Mouse (Mus musculus) forebrain, embryonic 16.5 days (tissue): ENCODE measurements at regions not wholly inside any gene's neighbourhood (a gene's known extent, or its start where the extent isn't known, plus 50 kb on each side); places are given as distances from the start of the nearest gene placed in this dataset.

Experiments used
- ATAC-seq: fragments of 200-750 bp; cut with Nextera tagmentation; 2 replicates; pipeline ENCODE4 v1.8.0; 2017; ENCODE audit warnings: mild to moderate bottlenecking, moderate library complexity
- H3K27ac ChIP-seq: fragments of 300-500 bp; sonication (generic); 2 replicates; pipeline ENCODE4 v1.5.1; 2014; ENCODE audit warnings: low read length, control low read depth
- H3K27me3 ChIP-seq: fragments of 300-500 bp; sonication (generic); replicated peaks from 2 replicates; pipeline ENCODE4 v1.6.1; 2014; ENCODE audit warnings: low read length; ENCODE audit not compliant: control insufficient read depth, insufficient read depth
- H3K36me3 ChIP-seq: fragments of 300-500 bp; sonication (generic); 2 replicates; pipeline ENCODE4 v1.6.1; 2014; ENCODE audit not compliant: control insufficient read depth, insufficient read depth
- H3K4me1 ChIP-seq: fragments of 300-500 bp; sonication (generic); replicated peaks from 2 replicates; pipeline ENCODE4 v1.6.1; 2014; ENCODE audit warnings: low read length; ENCODE audit not compliant: control insufficient read depth, insufficient read depth
- H3K4me2 ChIP-seq: fragments of 300-500 bp; sonication (generic); 2 replicates; pipeline ENCODE4 v1.6.1; 2014; ENCODE audit warnings: mild to moderate bottlenecking, low read length, control low read depth
- H3K4me3 ChIP-seq: fragments of 300-500 bp; sonication (generic); replicated peaks from 2 replicates; pipeline ENCODE4 v1.5.1; 2014; ENCODE audit warnings: mild to moderate bottlenecking, low read length, control low read depth
- H3K9ac ChIP-seq: fragments of 300-500 bp; sonication (generic); replicated peaks from 2 replicates; pipeline ENCODE4 v1.6.1; 2014; ENCODE audit warnings: low read depth, low read length, control low read depth
- H3K9me3 ChIP-seq: fragments of 300-500 bp; sonication (generic); 2 replicates; pipeline ENCODE4 v1.6.1; 2016; ENCODE audit warnings: low read length; ENCODE audit not compliant: control insufficient read depth
- WGBS: fragments of 180-500 bp; shearing (Covaris S2); extraction: QIAGEN DNeasy Blood & Tissue Kit; methylation state at CpG from one replicate; pipeline ENCODE4 v1.1.7; 2014; 5-methylcytosine and 5-hydroxymethylcytosine counted together

- no peak overlapping the region; the same call in 1 of the 2 replicates for H3K9ac ChIP-seq
- H3K4me1 ChIP-seq = peaks cover 23% of the 10 kb centered on the region
- no peaks in the 10 kb centered on the region for H3K27me3 ChIP-seq
- H3K4me3 ChIP-seq = no peak overlapping the region
- peak; percentile 86 for ATAC-seq
- H3K27ac ChIP-seq = peak overlapping the region; percentile 3; the same call in 1 of the 2 replicates
- no peaks in the 10 kb centered on the region for H3K36me3 ChIP-seq
- WGBS = 0% methylated on average over 2 of the region's 2 CpGs
- H3K9me3 ChIP-seq = peaks cover 8% of the 10 kb centered on the region
- no peak overlapping the region; the same call in 1 of the 2 replicates for H3K4me2 ChIP-seq
Measured at GRCm38 (mm10) chr16:21274012-21274528, 69.5 kb downstream of the Ephb3 start.

- H3K36me3 ChIP-seq = no peaks in the 10 kb centered on the region
- H3K4me2 ChIP-seq = no peak overlapping the region
- no peak overlapping the region for H3K27ac ChIP-seq
- H3K9me3 ChIP-seq = peaks cover 8% of the 10 kb centered on the region
- peaks cover 17% of the 10 kb centered on the region for H3K4me1 ChIP-seq
- no peaks in the 10 kb centered on the region for H3K27me3 ChIP-seq
- 76% methylated on average over 11 of the region's 11 CpGs for WGBS
- no peak overlapping the region for H3K4me3 ChIP-seq
- no peak overlapping the region for H3K9ac ChIP-seq
- ATAC-seq = no peak
Measured at GRCm38 (mm10) chr16:21277789-21278342, 73.3 kb downstream of the Ephb3 start.

GRCm38 (mm10) chr16:21278387-21278786 lies 73.8 kb downstream of the Ephb3 start:
- Histone ChIP-seq H3K9me3 (peaks cover 8% of the 10 kb centered on the region), H3K4me2 (no peak overlapping the region), H3K9ac (no peak overlapping the region), H3K4me3 (no peak overlapping the region), H3K36me3 (no peaks in the 10 kb centered on the region), H3K27me3 (no peaks in the 10 kb centered on the region), H3K27ac (no peak overlapping the region), H3K4me1 (peaks cover 14% of the 10 kb centered on the region)
- no peak for ATAC-seq
- WGBS = 93% methylated on average over 7 of the region's 7 CpGs

- H3K36me3 ChIP-seq = no peaks in the 10 kb centered on the region
- peaks cover 8% of the 10 kb centered on the region for H3K9me3 ChIP-seq
- no peak overlapping the region for H3K9ac ChIP-seq
- peaks cover 3% of the 10 kb centered on the region for H3K4me1 ChIP-seq
- H3K4me3 ChIP-seq = no peak overlapping the region
- no peaks in the 10 kb centered on the region for H3K27me3 ChIP-seq
- H3K4me2 ChIP-seq = no peak overlapping the region
- ATAC-seq = no peak
- H3K27ac ChIP-seq = no peak overlapping the region
- 90% methylated on average over 4 of the region's 4 CpGs for WGBS
Measured at GRCm38 (mm10) chr16:21280200-21280627, 75.7 kb downstream of the Ephb3 start.

GRCm38 (mm10) chr16:21281958-21282730 lies 77.6 kb downstream of the Ephb3 start:
- peaks cover 3% of the 10 kb centered on the region; the same call in 1 of the 2 replicates for H3K9me3 ChIP-seq
- H3K4me2 ChIP-seq = no peak overlapping the region
- no peak overlapping the region for H3K4me3 ChIP-seq
- H3K36me3 ChIP-seq = no peaks in the 10 kb centered on the region
- ATAC-seq = no peak
- no peaks in the 10 kb centered on the region for H3K27me3 ChIP-seq
- H3K4me1 ChIP-seq = peaks cover 3% of the 10 kb centered on the region
- WGBS = 11% methylated on average over 14 of the region's 20 CpGs
- no peak overlapping the region for H3K9ac ChIP-seq
- no peak overlapping the region for H3K27ac ChIP-seq

- Histone ChIP-seq H3K9ac (no peak overlapping the region), H3K36me3 (no peaks in the 10 kb centered on the region), H3K27me3 (no peaks in the 10 kb centered on the region), H3K9me3 (no peaks in the 10 kb centered on the region; the same call in 1 of the 2 replicates), H3K4me2 (no peak overlapping the region), H3K4me1 (peaks cover 3% of the 10 kb centered on the region), H3K4me3 (no peak overlapping the region), H3K27ac (no peak overlapping the region)
- 51% methylated on average over 4 of the region's 4 CpGs for WGBS
- no peak for ATAC-seq
Measured at GRCm38 (mm10) chr16:21286099-21286498, 81.5 kb downstream of the Ephb3 start.

GRCm38 (mm10) chr16:21289528-21289927 lies 85.0 kb downstream of the Ephb3 start:
- Histone ChIP-seq H3K9me3 (no peaks in the 10 kb centered on the region; the same call in 1 of the 2 replicates), H3K36me3 (no peaks in the 10 kb centered on the region), H3K27ac (no peak overlapping the region), H3K9ac (no peak overlapping the region), H3K4me1 (peaks cover 3% of the 10 kb centered on the region; the same call in 1 of the 2 replicates), H3K27me3 (no peaks in the 10 kb centered on the region), H3K4me3 (no peak overlapping the region), H3K4me2 (no peak overlapping the region)
- peak; percentile 62 for ATAC-seq
- WGBS = 66% methylated on average over 7 of the region's 7 CpGs

GRCm38 (mm10) chr16:21293010-21293409 lies 88.5 kb downstream of the Ephb3 start:
- H3K4me2 ChIP-seq = no peak overlapping the region
- 29% methylated on average over 11 of the region's 11 CpGs for WGBS
- no peaks in the 10 kb centered on the region for H3K27me3 ChIP-seq
- H3K4me3 ChIP-seq = no peak overlapping the region
- H3K36me3 ChIP-seq = no peaks in the 10 kb centered on the region
- ATAC-seq = no peak
- H3K9me3 ChIP-seq = no peaks in the 10 kb centered on the region; the same call in 1 of the 2 replicates
- 0 out of 2 replicates have a peak overlapping the region, but pooled peaks have one; percentile 13 for H3K9ac ChIP-seq
- H3K4me1 ChIP-seq = peaks cover 22% of the 10 kb centered on the region
- H3K27ac ChIP-seq = no peak overlapping the region

GRCm38 (mm10) chr16:21293569-21293968 lies 89.0 kb downstream of the Ephb3 start:
- Histone ChIP-seq H3K9me3 (no peaks in the 10 kb centered on the region; the same call in 1 of the 2 replicates), H3K36me3 (no peaks in the 10 kb centered on the region), H3K27me3 (no peaks in the 10 kb centered on the region), H3K27ac (no peak overlapping the region), H3K4me3 (no peak overlapping the region), H3K9ac (no peak overlapping the region), H3K4me1 (peaks cover 22% of the 10 kb centered on the region), H3K4me2 (no peak overlapping the region)
- ATAC-seq = no peak
- 45% methylated on average over 3 of the region's 3 CpGs for WGBS
